Mouse (Mus musculus) megakaryocyte, embryonic 14.5 days (primary cell): ENCODE measurements around the gene Olfr1358.

Experiments
- FLI1 ChIP-seq: IDR thresholded peaks from 2 replicates; pipeline ENCODE4 v1.6.1; 2012; ENCODE audit warnings: low read length, inconsistent platforms, mixed read lengths
- GATA1 ChIP-seq: IDR thresholded peaks from 3 replicates; pipeline ENCODE4 v1.6.1; 2012; ENCODE audit warnings: mixed read lengths, low read length, inconsistent platforms, borderline replicate concordance

DNA sequence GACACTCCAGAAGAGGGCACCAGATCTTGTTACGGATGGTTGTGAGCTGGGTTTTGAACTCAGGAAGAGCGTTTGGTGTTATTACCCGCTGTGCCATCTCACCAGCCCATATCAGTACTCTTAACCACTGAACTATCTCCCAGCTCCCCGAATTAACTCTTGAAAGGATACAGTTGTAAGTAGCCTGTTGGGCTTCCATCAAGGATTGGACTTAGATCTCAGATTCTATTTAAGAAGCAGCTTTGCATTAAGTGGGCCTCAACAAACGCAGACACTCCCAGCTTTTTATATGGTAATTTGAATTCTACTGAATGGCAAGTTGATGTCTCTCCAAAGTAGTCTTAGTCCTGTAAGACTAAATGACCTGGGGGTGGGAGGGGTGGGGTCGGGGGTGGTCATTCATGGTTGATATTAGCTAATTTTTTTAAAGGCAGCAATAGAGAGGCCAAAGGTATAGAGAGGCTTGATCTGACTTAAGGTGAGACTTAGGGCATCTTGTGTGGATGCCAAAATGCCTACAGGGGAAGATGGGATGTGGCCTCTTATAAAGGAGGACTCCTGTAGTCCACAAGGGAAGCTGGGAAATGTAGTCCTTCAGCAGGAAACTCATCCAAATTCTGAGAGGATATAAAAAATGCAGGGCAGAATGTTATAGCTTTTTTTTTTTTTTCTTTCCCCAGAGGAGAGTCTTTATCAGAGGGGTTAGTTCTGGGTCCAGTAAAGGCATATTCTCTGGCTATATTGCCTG, 14.1 kb upstream of the Olfr1358 start:
- TF ChIP-seq GATA1: no peak
- TF ChIP-seq FLI1: no peak
